Mouse (Mus musculus): ENCODE measurements around the gene Tfec.

Tfec gene

GRCm38 (mm10) chr6:16898251-16898862, at the start of gene Tfec:
Gene Tfec (minus strand): TSS chr6:16898441.
- ATAC-seq (ENCODE audit: insufficient number of reproducible peaks, low FRiP score, low TSS enrichment) = no peak

GRCm38 (mm10) chr6:16947837-16948236, 49.6 kb upstream of the Tfec start:
- ATAC-seq (ENCODE audit: insufficient number of reproducible peaks, low FRiP score, low TSS enrichment) = no peak

DNA sequence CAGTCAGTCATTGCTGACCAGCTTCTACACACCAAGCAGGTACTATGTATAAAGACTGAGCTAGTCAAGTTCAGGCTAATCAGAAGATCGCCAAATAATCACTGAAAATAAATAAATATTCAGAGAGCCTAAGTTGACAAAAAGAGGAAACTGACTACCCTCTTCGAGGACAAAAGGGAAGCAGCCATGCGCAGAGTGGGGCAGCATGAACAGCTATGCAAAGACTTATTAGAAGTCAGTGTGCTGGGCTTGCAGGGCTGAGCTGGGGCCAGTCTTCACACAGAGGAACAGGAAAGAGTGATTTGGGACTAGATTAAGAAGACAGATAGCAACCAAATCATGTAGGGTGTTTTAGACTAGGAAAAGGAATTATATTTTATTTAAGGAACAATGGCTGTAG, 45.3 kb upstream of the Tfec start:
- no peak for ATAC-seq (ENCODE audit: insufficient number of reproducible peaks, low FRiP score, low TSS enrichment)

DNA sequence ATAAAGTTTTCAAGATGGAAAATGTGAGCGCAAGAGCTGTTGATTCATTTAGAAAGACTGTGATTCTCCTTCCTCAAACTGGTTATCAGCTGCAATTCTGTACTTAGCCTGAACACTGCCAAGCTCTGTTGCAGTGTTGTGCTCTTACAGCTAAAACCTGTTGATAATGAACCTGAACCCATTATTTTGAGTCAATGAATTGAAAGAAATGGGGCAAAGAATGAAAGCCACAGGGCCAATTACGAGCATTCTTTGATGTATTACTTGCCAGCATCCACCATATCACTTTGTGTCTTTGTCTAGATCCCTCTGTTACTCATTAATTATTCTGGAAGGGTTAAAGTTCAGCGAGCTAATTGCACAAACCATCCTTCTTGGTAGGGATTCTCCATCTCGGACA, 44.2 kb upstream of the Tfec start:
- no peak for ATAC-seq (ENCODE audit: insufficient number of reproducible peaks, low FRiP score, low TSS enrichment)

DNA sequence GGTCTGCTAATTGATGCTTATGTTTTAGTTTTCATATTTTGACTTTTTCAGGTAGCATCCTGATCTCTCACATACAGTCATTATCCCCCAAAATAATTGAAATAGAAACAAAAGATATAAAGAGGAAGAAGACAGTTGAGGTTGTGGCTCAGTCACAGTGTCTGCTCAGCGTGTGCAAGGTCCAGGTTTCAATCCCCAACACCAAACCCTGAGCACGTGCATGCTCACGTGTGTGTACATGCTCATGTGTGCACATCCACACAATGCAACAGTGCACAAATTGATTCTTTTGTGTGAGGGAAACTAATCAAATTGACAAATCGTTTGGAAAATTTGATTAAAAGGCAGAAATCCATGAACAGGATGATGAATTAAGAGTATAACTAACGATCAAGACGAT, 32.8 kb upstream of the Tfec start:
- ATAC-seq (ENCODE audit: insufficient number of reproducible peaks, low FRiP score, low TSS enrichment) = no peak

DNA sequence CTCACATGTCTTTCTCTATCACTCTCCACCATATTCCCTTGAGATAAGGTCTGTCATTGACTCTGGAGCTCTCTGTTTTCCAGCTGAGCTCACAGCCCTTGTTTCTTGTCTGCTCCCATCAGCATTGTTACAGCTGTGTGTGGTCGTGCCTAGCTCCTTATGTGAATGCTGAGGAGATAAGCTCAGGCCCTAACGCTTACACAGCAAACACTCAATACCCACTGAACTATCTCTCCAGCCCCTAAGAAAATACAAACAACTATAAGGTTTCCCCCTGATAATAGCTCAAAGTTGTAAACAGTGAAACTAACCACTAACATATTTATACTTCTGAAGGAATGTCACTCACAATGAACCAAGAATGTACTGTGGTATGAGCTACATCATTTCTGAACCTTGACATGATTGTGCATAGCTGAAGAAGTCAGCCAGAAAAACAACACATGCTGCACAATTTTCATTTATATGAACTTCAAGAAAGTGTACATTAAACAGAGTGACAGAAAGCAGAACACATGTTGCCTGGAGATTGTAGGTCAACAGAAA, 21.9 kb upstream of the Tfec start:
- no peak for ATAC-seq (ENCODE audit: insufficient number of reproducible peaks, low FRiP score, low TSS enrichment)

- ATAC-seq (ENCODE audit: insufficient number of reproducible peaks, low FRiP score, low TSS enrichment) = no peak
These were observed 6.4 kb downstream of the Tfec start for GRCm38 (mm10) chr6:16891819-16892218.

DNA sequence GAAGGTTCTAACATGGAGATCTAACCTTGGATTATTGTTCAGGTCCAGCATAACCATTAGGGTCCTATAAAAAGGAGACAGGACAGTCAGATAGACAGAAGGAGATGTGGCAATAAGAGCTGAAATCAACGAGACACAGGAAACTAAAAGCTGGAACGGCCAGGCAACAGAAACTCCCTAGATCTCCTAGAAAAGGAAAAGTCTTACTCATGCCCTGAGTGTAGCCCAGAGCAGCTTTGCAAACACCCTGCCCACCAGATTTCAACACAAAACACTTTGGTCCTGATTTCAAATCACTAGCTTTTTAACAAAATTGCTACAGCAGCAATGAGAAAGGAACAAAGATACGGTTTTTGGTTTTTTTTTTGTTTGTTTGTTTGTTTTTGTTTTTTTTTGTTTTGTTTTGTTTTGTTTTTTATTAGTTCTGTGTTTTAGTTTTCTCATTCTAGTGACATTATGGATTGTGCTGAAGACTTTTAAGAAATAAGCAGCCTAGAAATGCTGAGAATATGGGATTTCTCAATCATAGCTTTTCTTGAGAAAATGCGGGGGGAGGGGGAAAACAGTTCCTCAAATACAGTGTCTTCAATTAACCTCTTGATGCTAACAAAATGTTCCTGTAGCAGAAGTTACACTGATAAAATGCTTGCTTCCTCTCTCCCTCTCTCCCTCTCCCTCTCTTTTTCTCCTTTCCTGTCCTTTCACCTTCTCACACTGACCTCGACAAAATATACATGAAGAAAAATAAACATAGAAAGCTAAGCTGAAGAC, 14.5 kb downstream of the Tfec start:
- no peak for ATAC-seq (ENCODE audit: insufficient number of reproducible peaks, low FRiP score, low TSS enrichment)

DNA sequence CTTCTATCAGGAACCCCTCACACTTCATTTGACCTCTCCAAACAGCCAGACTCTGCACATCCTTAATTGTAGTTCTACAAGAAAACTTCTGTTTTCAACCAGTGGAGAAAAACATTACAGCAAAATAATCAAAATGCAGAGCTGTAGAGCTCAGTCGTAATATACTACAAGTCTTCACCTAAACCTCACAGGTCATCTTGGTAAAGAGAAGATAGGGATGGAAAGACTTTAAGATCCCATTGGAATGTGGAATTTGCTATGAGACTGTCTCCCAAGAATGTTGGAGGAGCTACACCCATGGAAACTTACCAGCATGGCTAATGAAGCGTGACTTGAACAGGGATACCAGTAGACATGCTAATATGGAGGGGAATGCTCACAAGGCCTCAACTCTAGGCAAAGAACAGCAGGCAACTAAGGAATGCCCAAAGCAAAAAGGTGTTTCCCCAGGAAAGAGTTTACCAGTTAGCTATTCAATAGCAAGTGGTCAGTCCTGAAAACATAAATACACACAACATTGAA, 24.2 kb downstream of the Tfec start:
- ATAC-seq (ENCODE audit: insufficient number of reproducible peaks, low FRiP score, low TSS enrichment) = no peak

DNA sequence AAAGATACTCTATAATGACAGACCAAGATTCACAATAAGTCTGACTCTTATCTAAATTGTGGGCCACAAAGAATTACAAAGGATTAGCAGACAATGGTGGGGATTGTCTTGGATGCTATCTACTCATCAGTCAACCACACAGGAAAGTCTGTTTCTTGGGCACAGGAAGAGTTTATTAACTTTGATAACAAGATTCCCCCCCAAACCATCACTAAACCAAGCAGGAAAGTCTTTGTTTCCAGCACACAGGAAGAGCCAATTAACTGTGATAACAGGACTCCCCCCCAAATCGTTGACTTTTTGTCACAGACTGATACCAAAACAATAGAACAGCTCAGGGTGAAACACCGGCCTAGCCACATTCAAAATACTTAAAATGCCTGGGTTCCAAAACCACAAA, 28.2 kb downstream of the Tfec start:
- no peak for ATAC-seq (ENCODE audit: insufficient number of reproducible peaks, low FRiP score, low TSS enrichment)

DNA sequence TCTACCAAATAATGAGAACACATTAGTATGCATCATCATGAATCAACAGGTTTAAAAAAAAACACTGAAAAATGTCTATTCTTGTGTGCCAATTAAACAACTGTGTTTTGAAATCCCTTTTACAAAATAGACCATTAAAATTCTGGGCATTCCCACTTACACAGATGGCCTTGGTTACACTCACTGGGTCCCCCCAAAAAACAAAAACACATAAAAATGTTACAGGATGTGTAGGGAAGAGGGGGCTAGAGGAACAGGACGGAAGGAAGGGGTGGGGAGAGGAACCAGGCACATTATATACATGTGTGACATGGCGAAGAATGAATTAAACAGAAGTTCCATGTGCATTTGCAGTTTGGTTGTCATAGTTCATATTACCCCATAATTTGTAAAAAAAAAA, 29.9 kb downstream of the Tfec start:
- ATAC-seq (ENCODE audit: insufficient number of reproducible peaks, low FRiP score, low TSS enrichment) = no peak

GRCm38 (mm10) chr6:16862753-16863508, 35.3 kb downstream of the Tfec start:
- ATAC-seq (ENCODE audit: insufficient number of reproducible peaks, low FRiP score, low TSS enrichment) = no peak

- no peak for ATAC-seq (ENCODE audit: insufficient number of reproducible peaks, low FRiP score, low TSS enrichment)
These were observed 36.2 kb downstream of the Tfec start for GRCm38 (mm10) chr6:16862050-16862449.

DNA sequence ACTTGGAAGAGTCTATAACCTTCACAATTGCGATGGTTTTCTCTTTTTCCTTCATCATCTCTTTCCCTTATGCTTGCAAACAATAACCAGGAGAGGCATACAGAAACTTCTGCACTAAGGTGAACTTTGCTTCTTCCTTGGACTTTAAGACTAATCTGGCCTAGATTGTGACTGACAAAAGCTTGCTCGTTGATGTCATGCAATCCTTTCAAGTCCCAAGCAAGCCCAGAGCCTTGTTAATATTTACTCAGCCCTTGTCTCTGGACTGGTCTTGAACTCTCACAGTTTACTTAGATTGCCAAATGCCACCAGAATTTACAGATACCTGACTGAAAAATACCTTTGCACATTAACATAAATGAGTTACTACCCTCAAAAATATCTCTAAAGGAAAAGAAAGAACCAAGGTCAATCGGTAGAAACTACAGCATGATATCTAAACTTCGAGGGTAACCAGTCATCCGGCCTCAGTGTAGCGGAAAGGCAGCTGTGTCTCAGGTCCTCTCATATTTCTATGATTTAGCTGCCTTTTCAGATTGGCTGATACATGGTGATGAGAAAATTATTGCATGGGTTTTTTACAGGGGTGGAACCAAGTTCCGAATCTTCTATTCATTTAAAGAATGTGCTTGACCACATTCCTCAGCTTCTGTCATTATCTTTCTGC, 42.2 kb downstream of the Tfec start:
- no peak for ATAC-seq (ENCODE audit: insufficient number of reproducible peaks, low FRiP score, low TSS enrichment)

- no peak for ATAC-seq (ENCODE audit: insufficient number of reproducible peaks, low FRiP score, low TSS enrichment)
These were observed 43.3 kb downstream of the Tfec start for GRCm38 (mm10) chr6:16854977-16855376.

- no peak for ATAC-seq (ENCODE audit: insufficient number of reproducible peaks, low FRiP score, low TSS enrichment)
These were observed 51.7 kb downstream of the Tfec start for GRCm38 (mm10) chr6:16846521-16846920.

DNA sequence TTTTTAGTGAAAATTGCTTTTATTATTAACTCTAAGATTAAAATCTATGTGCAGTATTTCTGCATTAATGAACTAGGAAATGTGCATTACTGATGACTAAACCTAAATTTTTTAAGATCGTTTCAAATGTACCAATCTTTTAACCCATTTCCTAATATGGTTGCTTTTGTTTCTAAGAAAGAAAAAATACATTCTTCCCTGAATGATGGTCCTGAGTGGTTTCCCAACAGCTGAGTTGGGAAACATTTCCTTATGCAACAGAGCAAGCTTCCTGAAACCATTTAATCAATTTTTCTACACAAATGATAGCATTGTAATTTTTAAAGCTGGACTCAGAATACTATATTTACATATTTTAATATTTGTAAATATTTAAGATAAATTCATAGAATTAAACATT, 62.6 kb downstream of the Tfec start:
- ATAC-seq (ENCODE audit: insufficient number of reproducible peaks, low FRiP score, low TSS enrichment) = no peak

- ATAC-seq (ENCODE audit: insufficient number of reproducible peaks, low FRiP score, low TSS enrichment) = no peak
These were observed 69.9 kb downstream of the Tfec start for GRCm38 (mm10) chr6:16828304-16828703.

- ATAC-seq (ENCODE audit: insufficient number of reproducible peaks, low FRiP score, low TSS enrichment) = no peak
These were observed 76.3 kb downstream of the Tfec start for GRCm38 (mm10) chr6:16821985-16822384.

GRCm38 (mm10) chr6:16806302-16806701, 91.9 kb downstream of the Tfec start:
- ATAC-seq (ENCODE audit: insufficient number of reproducible peaks, low FRiP score, low TSS enrichment) = no peak

Data from cerebellum, adult (tissue).